Mouse (Mus musculus) stomach, embryonic 15.5 days (tissue): Measurements from ENCODE around the gene Scpep1. TPM values are rescaled to one million over a fixed set of nuclear protein-coding genes. Genes with fewer than 3 reads are reported as not detected.

Source experiments
- ATAC-seq: fragments of 200-750 bp; cut with Nextera tagmentation; 2 replicates; pipeline ENCODE4 v1.8.0; 2017; ENCODE audit warnings: low read depth, moderate number of reproducible peaks, moderate TSS enrichment; ENCODE audit not compliant: insufficient read depth, low FRiP score
- H3K27ac ChIP-seq: fragments of 300-500 bp; sonication (generic); 2 replicates; pipeline ENCODE4 v1.5.1; 2015; ENCODE audit warnings: mild to moderate bottlenecking, inconsistent platforms
- H3K27me3 ChIP-seq: fragments of 300-500 bp; sonication (generic); replicated peaks from 2 replicates; pipeline ENCODE4 v1.6.1; 2015; ENCODE audit warnings: inconsistent platforms
- H3K36me3 ChIP-seq: fragments of 300-500 bp; sonication (generic); 2 replicates; pipeline ENCODE4 v1.6.1; 2015; ENCODE audit warnings: inconsistent platforms
- H3K4me1 ChIP-seq: fragments of 300-500 bp; sonication (generic); 2 replicates; pipeline ENCODE4 v1.6.1; 2015; ENCODE audit warnings: inconsistent platforms
- H3K4me2 ChIP-seq: fragments of 300-500 bp; sonication (generic); 2 replicates; pipeline ENCODE4 v1.6.1; 2015; ENCODE audit warnings: mild to moderate bottlenecking, inconsistent platforms
- H3K4me3 ChIP-seq: fragments of 300-500 bp; sonication (generic); replicated peaks from 2 replicates; pipeline ENCODE4 v1.5.1; 2015; ENCODE audit warnings: inconsistent platforms
- H3K9ac ChIP-seq: fragments of 300-500 bp; sonication (generic); 2 replicates; pipeline ENCODE4 v1.6.1; 2015; ENCODE audit warnings: inconsistent platforms
- H3K9me3 ChIP-seq: fragments of 300-500 bp; sonication (generic); 2 replicates; pipeline ENCODE4 v1.6.1; 2016; ENCODE audit warnings: inconsistent platforms
- WGBS: fragments of 180-500 bp; shearing (Covaris S2); methylation state at CpG from one replicate; pipeline ENCODE4 v1.1.7; 2015; 5-methylcytosine and 5-hydroxymethylcytosine counted together
- polyA plus RNA-seq: library from polyadenylated mRNA; unstranded; fragments of >200 nt; fragmentation: Nextera tagmentation; extraction: Ambion mirVana; gene quantifications from 2 replicates; pipeline ENCODE4 v1.2.1, GENCODE M21; 2015

The Scpep1 gene
- polyA plus RNA-seq, 1 experiment from 2014 or later: 74.5 TPM

- Histone ChIP-seq H3K27me3 (no peaks in the 10 kb centered on the region), H3K36me3 (peaks cover 7% of the 10 kb centered on the region; the same call in 1 of the 2 replicates), H3K9ac (no peak overlapping the region), H3K4me3 (no peak overlapping the region), H3K4me1 (no peaks in the 10 kb centered on the region), H3K4me2 (no peak overlapping the region), H3K9me3 (no peaks in the 10 kb centered on the region), H3K27ac (no peak overlapping the region)
- ATAC-seq: no peak
- 84% methylated on average over 12 of the region's 12 CpGs for WGBS
Measured at GRCm38 (mm10) chr11:88941489-88941888, 13.8 kb downstream of the Scpep1 start.

- Histone ChIP-seq H3K4me3 (no peak overlapping the region), H3K4me1 (no peaks in the 10 kb centered on the region), H3K27ac (no peak overlapping the region), H3K27me3 (no peaks in the 10 kb centered on the region), H3K4me2 (no peak overlapping the region), H3K36me3 (0 out of 2 replicates have a peak, but pooled peaks cover 6% of the 10 kb centered on the region), H3K9me3 (no peaks in the 10 kb centered on the region), H3K9ac (no peak overlapping the region)
- WGBS: 95% methylated on average over 4 of the region's 4 CpGs
- ATAC-seq: no peak
Measured at GRCm38 (mm10) chr11:88939634-88940033, 15.6 kb downstream of the Scpep1 start.

- no peak for ATAC-seq
- Histone ChIP-seq H3K4me3 (no peak overlapping the region), H3K27ac (no peak overlapping the region), H3K9ac (no peak overlapping the region), H3K4me1 (no peaks in the 10 kb centered on the region), H3K36me3 (0 out of 2 replicates have a peak, but pooled peaks cover 6% of the 10 kb centered on the region), H3K4me2 (no peak overlapping the region), H3K9me3 (no peaks in the 10 kb centered on the region), H3K27me3 (no peaks in the 10 kb centered on the region)
- WGBS: 100% methylated on average over 2 of the region's 2 CpGs
Measured at GRCm38 (mm10) chr11:88938770-88939169, 16.5 kb downstream of the Scpep1 start.

GRCm38 (mm10) chr11:88937886-88938285 lies 17.4 kb downstream of the Scpep1 start:
- ATAC-seq: no peak
- H3K27me3 ChIP-seq: no peaks in the 10 kb centered on the region

GRCm38 (mm10) chr11:88934089-88935000 lies 20.9 kb downstream of the Scpep1 start:
- Histone ChIP-seq H3K4me2 (no peak overlapping the region), H3K27me3 (no peaks in the 10 kb centered on the region), H3K4me3 (no peak overlapping the region), H3K9ac (no peak overlapping the region), H3K9me3 (no peaks in the 10 kb centered on the region), H3K36me3 (0 out of 2 replicates have a peak, but pooled peaks cover 13% of the 10 kb centered on the region), H3K27ac (no peak overlapping the region), H3K4me1 (no peaks in the 10 kb centered on the region)
- WGBS: 89% methylated on average over 19 of the region's 19 CpGs
- ATAC-seq: no peak

More at GRCm38 (mm10) chr11:88937886-88938285, 17.4 kb downstream of the Scpep1 start:
- Histone ChIP-seq H3K4me3 (no peak overlapping the region), H3K9me3 (no peaks in the 10 kb centered on the region), H3K4me1 (no peaks in the 10 kb centered on the region), H3K4me2 (no peak overlapping the region), H3K9ac (no peak overlapping the region), H3K36me3 (0 out of 2 replicates have a peak, but pooled peaks cover 13% of the 10 kb centered on the region), H3K27ac (no peak overlapping the region)
- WGBS: 95% methylated on average over 2 of the region's 2 CpGs

GRCm38 (mm10) chr11:88933030-88933429 lies 22.2 kb downstream of the Scpep1 start:
- 0 out of 2 replicates have a peak, but pooled peaks cover 13% of the 10 kb centered on the region for H3K36me3 ChIP-seq
- no peak for ATAC-seq
- H3K27me3 ChIP-seq: no peaks in the 10 kb centered on the region
- 86% methylated on average over 9 of the region's 9 CpGs for WGBS
- H3K4me2 ChIP-seq: no peak overlapping the region
- H3K9ac ChIP-seq: no peak overlapping the region
- no peak overlapping the region for H3K27ac ChIP-seq
- no peak overlapping the region for H3K4me3 ChIP-seq
- H3K4me1 ChIP-seq: no peaks in the 10 kb centered on the region
- no peaks in the 10 kb centered on the region for H3K9me3 ChIP-seq

- Histone ChIP-seq H3K4me3 (no peak overlapping the region), H3K27me3 (no peaks in the 10 kb centered on the region), H3K4me1 (no peaks in the 10 kb centered on the region), H3K36me3 (peaks cover 13% of the 10 kb centered on the region; the same call in 1 of the 2 replicates), H3K27ac (no peak overlapping the region), H3K9me3 (no peaks in the 10 kb centered on the region), H3K9ac (no peak overlapping the region), H3K4me2 (no peak overlapping the region)
- ATAC-seq: no peak
- 83% methylated on average over 14 of the region's 14 CpGs for WGBS
Measured at GRCm38 (mm10) chr11:88931692-88932530, 23.4 kb downstream of the Scpep1 start.

GRCm38 (mm10) chr11:88926566-88926965 lies 28.7 kb downstream of the Scpep1 start:
- peaks cover 10% of the 10 kb centered on the region; the same call in 1 of the 2 replicates for H3K36me3 ChIP-seq
- H3K27me3 ChIP-seq: no peaks in the 10 kb centered on the region
- no peaks in the 10 kb centered on the region for H3K9me3 ChIP-seq
- 77% methylated on average over 5 of the region's 5 CpGs for WGBS
- ATAC-seq: no peak
- H3K4me3 ChIP-seq: no peak overlapping the region
- H3K4me2 ChIP-seq: no peak overlapping the region
- no peak overlapping the region for H3K27ac ChIP-seq
- no peak overlapping the region for H3K9ac ChIP-seq
- no peaks in the 10 kb centered on the region for H3K4me1 ChIP-seq

- Histone ChIP-seq H3K27ac (no peak overlapping the region), H3K4me1 (no peaks in the 10 kb centered on the region), H3K9me3 (no peaks in the 10 kb centered on the region), H3K9ac (no peak overlapping the region), H3K4me2 (no peak overlapping the region), H3K36me3 (no peaks in the 10 kb centered on the region), H3K27me3 (no peaks in the 10 kb centered on the region), H3K4me3 (no peak overlapping the region)
- ATAC-seq: no peak
- 78% methylated on average over 8 of the region's 8 CpGs for WGBS
Measured at GRCm38 (mm10) chr11:88909388-88910036, 45.8 kb downstream of the Scpep1 start.

- Histone ChIP-seq H3K9me3 (no peaks in the 10 kb centered on the region), H3K4me3 (no peak overlapping the region), H3K4me1 (no peaks in the 10 kb centered on the region), H3K4me2 (no peak overlapping the region), H3K27me3 (no peaks in the 10 kb centered on the region), H3K27ac (no peak overlapping the region), H3K36me3 (no peaks in the 10 kb centered on the region), H3K9ac (no peak overlapping the region)
- WGBS: 91% methylated on average over 1 of the region's 1 CpGs
- ATAC-seq: no peak
Measured at GRCm38 (mm10) chr11:88908557-88909211, 46.6 kb downstream of the Scpep1 start.

- Histone ChIP-seq H3K36me3 (no peaks in the 10 kb centered on the region), H3K27ac (no peak overlapping the region), H3K9me3 (no peaks in the 10 kb centered on the region), H3K9ac (no peak overlapping the region), H3K4me1 (no peaks in the 10 kb centered on the region), H3K4me3 (no peak overlapping the region), H3K27me3 (no peaks in the 10 kb centered on the region), H3K4me2 (no peak overlapping the region)
- no peak for ATAC-seq
- 93% methylated on average over 7 of the region's 7 CpGs for WGBS
Measured at GRCm38 (mm10) chr11:88907886-88908285, 47.4 kb downstream of the Scpep1 start.
